Mouse (Mus musculus) forebrain, embryonic 13.5 days (tissue): ENCODE measurements around the gene D630003M21Rik. TPM values are rescaled to one million over a fixed set of nuclear protein-coding genes. Genes with fewer than 3 reads are reported as not detected.

ENCODE experiments used
- ATAC-seq: fragments of 200-750 bp; cut with Nextera tagmentation; 2 replicates; pipeline ENCODE4 v1.8.0; 2017
- H3K27ac ChIP-seq: fragments of 300-500 bp; sonication (generic); 2 replicates; pipeline ENCODE4 v1.5.1; 2015; ENCODE audit warnings: inconsistent platforms, mild to moderate bottlenecking, moderate library complexity
- H3K27me3 ChIP-seq: fragments of 300-500 bp; sonication (generic); 2 replicates; pipeline ENCODE4 v1.6.1; 2015; ENCODE audit warnings: mild to moderate bottlenecking, inconsistent platforms
- H3K36me3 ChIP-seq: fragments of 300-500 bp; sonication (generic); 2 replicates; pipeline ENCODE4 v1.6.1; 2015; ENCODE audit warnings: mild to moderate bottlenecking, inconsistent platforms; ENCODE audit not compliant: poor library complexity, severe bottlenecking
- H3K4me1 ChIP-seq: fragments of 300-500 bp; sonication (generic); 2 replicates; pipeline ENCODE4 v1.6.1; 2015; ENCODE audit warnings: inconsistent platforms
- H3K4me2 ChIP-seq: fragments of 300-500 bp; sonication (generic); 2 replicates; pipeline ENCODE4 v1.6.1; 2015; ENCODE audit warnings: inconsistent platforms, mild to moderate bottlenecking, moderate library complexity
- H3K4me3 ChIP-seq: fragments of 300-500 bp; sonication (generic); 2 replicates; pipeline ENCODE4 v1.5.1; 2015; ENCODE audit warnings: mild to moderate bottlenecking, inconsistent platforms
- H3K9ac ChIP-seq: fragments of 300-500 bp; sonication (generic); 2 replicates; pipeline ENCODE4 v1.6.1; 2015; ENCODE audit warnings: mild to moderate bottlenecking, inconsistent platforms
- H3K9me3 ChIP-seq: fragments of 300-500 bp; sonication (generic); replicated peaks from 2 replicates; pipeline ENCODE4 v1.6.1; 2016; ENCODE audit warnings: inconsistent platforms
- WGBS: fragments of 180-500 bp; shearing (Covaris S2); methylation state at CpG from one replicate; pipeline ENCODE4 v1.1.7; 2015; 5-methylcytosine and 5-hydroxymethylcytosine counted together
- polyA plus RNA-seq: library from polyadenylated mRNA; unstranded; fragments of >200 nt; fragmentation: Nextera tagmentation; extraction: Ambion mirVana; gene quantifications from 2 replicates; pipeline ENCODE4 v1.2.1, GENCODE M21; 2015

Gene D630003M21Rik
- polyA plus RNA-seq, 1 experiment from 2014 or later = 2.3 TPM

GRCm38 (mm10) chr2:158174958-158175357 lies 54.1 kb downstream of the D630003M21Rik start:
- Histone ChIP-seq H3K9ac (no peak overlapping the region), H3K4me2 (no peak overlapping the region), H3K4me3 (no peak overlapping the region), H3K27me3 (peaks cover 4% of the 10 kb centered on the region; the same call in 1 of the 2 replicates), H3K9me3 (no peaks in the 10 kb centered on the region), H3K4me1 (peaks cover 33% of the 10 kb centered on the region), H3K36me3 (no peaks in the 10 kb centered on the region), H3K27ac (no peak overlapping the region)
- 93% methylated on average over 15 of the region's 15 CpGs for WGBS
- no peak for ATAC-seq

- H3K4me3 ChIP-seq = no peak overlapping the region
- no peaks in the 10 kb centered on the region for H3K9me3 ChIP-seq
- WGBS = 79% methylated on average over 5 of the region's 5 CpGs
- no peaks in the 10 kb centered on the region for H3K36me3 ChIP-seq
- peaks cover 28% of the 10 kb centered on the region for H3K4me1 ChIP-seq
- H3K27ac ChIP-seq = no peak overlapping the region
- no peak overlapping the region for H3K9ac ChIP-seq
- no peak for ATAC-seq
- peaks cover 4% of the 10 kb centered on the region; the same call in 1 of the 2 replicates for H3K27me3 ChIP-seq
- no peak overlapping the region for H3K4me2 ChIP-seq
These were observed 54.6 kb downstream of the D630003M21Rik start for GRCm38 (mm10) chr2:158174438-158174837.

GRCm38 (mm10) chr2:158170394-158170793 lies 58.6 kb downstream of the D630003M21Rik start:
- Histone ChIP-seq H3K27me3 (peaks cover 4% of the 10 kb centered on the region; the same call in 1 of the 2 replicates), H3K27ac (no peak overlapping the region), H3K4me2 (no peak overlapping the region), H3K4me1 (0 out of 2 replicates have a peak, but pooled peaks cover 7% of the 10 kb centered on the region), H3K9me3 (no peaks in the 10 kb centered on the region), H3K36me3 (no peaks in the 10 kb centered on the region), H3K9ac (no peak overlapping the region), H3K4me3 (no peak overlapping the region)
- 77% methylated on average over 2 of the region's 2 CpGs for WGBS
- no peak for ATAC-seq

- Histone ChIP-seq H3K9me3 (no peaks in the 10 kb centered on the region), H3K4me1 (0 out of 2 replicates have a peak, but pooled peaks cover 7% of the 10 kb centered on the region), H3K4me2 (no peak overlapping the region), H3K9ac (no peak overlapping the region), H3K27me3 (no peaks in the 10 kb centered on the region), H3K27ac (no peak overlapping the region), H3K4me3 (no peak overlapping the region), H3K36me3 (no peaks in the 10 kb centered on the region)
- ATAC-seq = no peak
- 92% methylated on average over 7 of the region's 7 CpGs for WGBS
These were observed 59.3 kb downstream of the D630003M21Rik start for GRCm38 (mm10) chr2:158169771-158170170.

- H3K27ac ChIP-seq = no peak overlapping the region
- 78% methylated on average over 6 of the region's 6 CpGs for WGBS
- no peak for ATAC-seq
- 0 out of 2 replicates have a peak, but pooled peaks cover 7% of the 10 kb centered on the region for H3K4me1 ChIP-seq
- no peak overlapping the region for H3K4me3 ChIP-seq
- no peaks in the 10 kb centered on the region for H3K36me3 ChIP-seq
- no peak overlapping the region for H3K9ac ChIP-seq
- no peaks in the 10 kb centered on the region for H3K27me3 ChIP-seq
- no peaks in the 10 kb centered on the region for H3K9me3 ChIP-seq
- H3K4me2 ChIP-seq = no peak overlapping the region
These were observed 59.7 kb downstream of the D630003M21Rik start for GRCm38 (mm10) chr2:158169351-158169750.

GRCm38 (mm10) chr2:158168741-158169211 lies 60.2 kb downstream of the D630003M21Rik start:
- H3K4me2 ChIP-seq = no peak overlapping the region
- no peaks in the 10 kb centered on the region for H3K9me3 ChIP-seq
- H3K9ac ChIP-seq = no peak overlapping the region
- H3K4me1 ChIP-seq = 0 out of 2 replicates have a peak, but pooled peaks cover 7% of the 10 kb centered on the region
- H3K27me3 ChIP-seq = no peaks in the 10 kb centered on the region
- H3K36me3 ChIP-seq = no peaks in the 10 kb centered on the region
- 72% methylated on average over 8 of the region's 8 CpGs for WGBS
- no peak overlapping the region for H3K4me3 ChIP-seq
- H3K27ac ChIP-seq = no peak overlapping the region
- ATAC-seq = no peak

- H3K27me3 ChIP-seq = no peaks in the 10 kb centered on the region
- 0 out of 2 replicates have a peak, but pooled peaks cover 7% of the 10 kb centered on the region for H3K4me1 ChIP-seq
- no peaks in the 10 kb centered on the region for H3K9me3 ChIP-seq
- no peak for ATAC-seq
- no peak overlapping the region for H3K27ac ChIP-seq
- no peak overlapping the region for H3K4me2 ChIP-seq
- WGBS = 75% methylated on average over 9 of the region's 9 CpGs
- H3K4me3 ChIP-seq = no peak overlapping the region
- no peak overlapping the region for H3K9ac ChIP-seq
- no peaks in the 10 kb centered on the region for H3K36me3 ChIP-seq
These were observed 61.4 kb downstream of the D630003M21Rik start for GRCm38 (mm10) chr2:158167496-158168205.

GRCm38 (mm10) chr2:158166628-158167027 lies 62.4 kb downstream of the D630003M21Rik start:
- no peak overlapping the region for H3K9ac ChIP-seq
- WGBS = 81% methylated on average over 7 of the region's 7 CpGs
- H3K27ac ChIP-seq = no peak overlapping the region
- no peak overlapping the region for H3K4me2 ChIP-seq
- ATAC-seq = no peak
- 0 out of 2 replicates have a peak, but pooled peaks cover 7% of the 10 kb centered on the region for H3K4me1 ChIP-seq
- no peaks in the 10 kb centered on the region for H3K36me3 ChIP-seq
- no peak overlapping the region for H3K4me3 ChIP-seq
- no peaks in the 10 kb centered on the region for H3K27me3 ChIP-seq
- H3K9me3 ChIP-seq = 0 out of 2 replicates have a peak, but pooled peaks cover under 1% of the 10 kb centered on the region

GRCm38 (mm10) chr2:158165776-158166175 lies 63.2 kb downstream of the D630003M21Rik start:
- 0 out of 2 replicates have a peak, but pooled peaks cover 5% of the 10 kb centered on the region for H3K9me3 ChIP-seq
- no peak overlapping the region for H3K4me2 ChIP-seq
- 74% methylated on average over 4 of the region's 4 CpGs for WGBS
- no peak for ATAC-seq
- no peak overlapping the region for H3K9ac ChIP-seq
- H3K4me1 ChIP-seq = 0 out of 2 replicates have a peak, but pooled peaks cover 7% of the 10 kb centered on the region
- no peak overlapping the region for H3K27ac ChIP-seq
- no peak overlapping the region for H3K4me3 ChIP-seq
- no peaks in the 10 kb centered on the region for H3K36me3 ChIP-seq
- no peaks in the 10 kb centered on the region for H3K27me3 ChIP-seq

GRCm38 (mm10) chr2:158163034-158163433 lies 66.0 kb downstream of the D630003M21Rik start:
- 88% methylated on average over 6 of the region's 6 CpGs for WGBS
- no peak for ATAC-seq
- Histone ChIP-seq H3K4me2 (no peak overlapping the region), H3K9me3 (0 out of 2 replicates have a peak, but pooled peaks cover 5% of the 10 kb centered on the region), H3K9ac (no peak overlapping the region), H3K36me3 (no peaks in the 10 kb centered on the region), H3K27me3 (no peaks in the 10 kb centered on the region), H3K27ac (no peak overlapping the region), H3K4me1 (0 out of 2 replicates have a peak, but pooled peaks cover 4% of the 10 kb centered on the region), H3K4me3 (no peak overlapping the region)

- WGBS = 92% methylated on average over 6 of the region's 6 CpGs
- no peaks in the 10 kb centered on the region for H3K4me1 ChIP-seq
- no peak for ATAC-seq
- H3K27me3 ChIP-seq = no peaks in the 10 kb centered on the region
- 0 out of 2 replicates have a peak, but pooled peaks cover 5% of the 10 kb centered on the region for H3K9me3 ChIP-seq
- H3K4me2 ChIP-seq = no peak overlapping the region
- no peak overlapping the region for H3K9ac ChIP-seq
- H3K36me3 ChIP-seq = no peaks in the 10 kb centered on the region
- no peak overlapping the region for H3K27ac ChIP-seq
- no peak overlapping the region for H3K4me3 ChIP-seq
These were observed 67.3 kb downstream of the D630003M21Rik start for GRCm38 (mm10) chr2:158161761-158162160.

- no peak overlapping the region for H3K4me2 ChIP-seq
- H3K9ac ChIP-seq = no peak overlapping the region
- H3K4me1 ChIP-seq = no peaks in the 10 kb centered on the region
- H3K27ac ChIP-seq = no peak overlapping the region
- H3K36me3 ChIP-seq = no peaks in the 10 kb centered on the region
- no peaks in the 10 kb centered on the region for H3K27me3 ChIP-seq
- no peak overlapping the region for H3K4me3 ChIP-seq
- ATAC-seq = no peak
- 0 out of 2 replicates have a peak, but pooled peaks cover 5% of the 10 kb centered on the region for H3K9me3 ChIP-seq
- 71% methylated on average over 7 of the region's 7 CpGs for WGBS
These were observed 69.4 kb downstream of the D630003M21Rik start for GRCm38 (mm10) chr2:158159376-158160235.
